32 mouse cellular contexts compared by ENCODE assay signal in the genomic region with DNA sequence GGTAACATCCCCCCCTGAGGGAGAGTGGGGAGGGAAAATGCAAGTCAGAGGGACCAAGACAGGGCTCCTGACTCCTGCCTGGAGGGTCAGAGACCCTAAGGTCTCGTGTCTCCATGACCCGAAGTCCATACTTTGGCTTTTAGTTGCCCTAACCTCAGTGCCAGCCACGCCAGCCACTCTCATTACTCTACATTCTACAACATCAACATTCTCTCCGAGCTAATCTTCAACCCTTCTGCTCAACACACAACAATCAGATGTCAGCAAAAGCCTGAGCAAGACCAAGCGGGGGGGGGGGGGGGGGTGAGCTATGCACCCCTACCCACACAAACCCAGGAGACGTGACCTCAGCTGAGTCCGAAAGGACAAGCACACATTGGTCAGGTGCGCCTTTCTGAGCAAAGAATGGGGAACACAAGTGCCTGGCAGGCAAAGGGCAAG. TPM values are rescaled to one million over a fixed set of nuclear protein-coding genes. Genes with fewer than 3 reads are reported as not detected.
DNase-seq lines count a peak whose midpoint lies in the region; ATAC-seq and TF ChIP-seq lines count a peak whose summit lies in the region.
"Had no signal": no experiment of that assay in that cellular context is flagged by ENCODE, and none has a peak within 500 bp of the region (broad histone marks: within the 10 kb centered on the region; RNA-seq: fewer than 3 reads in every experiment).

No protein-coding gene starts in this region.

- no peak for DNase-seq in limb, embryonic 10.5 days (ENCODE audit: low spot score)
- DNase-seq in kidney, postnatal 25 days = peak; percentile 68 to 89
- no peak for DNase-seq in left cerebral cortex, postnatal 10 days (ENCODE audit: extremely low spot score in 1 of 2, low spot score in 2 of 2)
- no peak for DNase-seq in thymus, postnatal 36 days
- DNase-seq in left cerebral cortex, adult 2 months (ENCODE audit: extremely low spot score in 1 of 2, low spot score in 2 of 2) = no peak
- DNase-seq: cerebellum, adult 11 months; cerebellum, adult 9-10 months; cerebellum, postnatal 36 days; embryo, embryonic 11 days; gastrocnemius, adult 2 months; heart, postnatal 10 days; layer of hippocampus, adult 9-11 months; liver, embryonic 13.5 days; lung, adult 18-20 months; lung, postnatal 4 days; retina, postnatal 1 day; right cerebral cortex, postnatal 14 days had no signal

- no peak overlapping the region for H3K4me2 ChIP-seq in limb, embryonic 15.5 days
- H3K4me2 ChIP-seq in kidney, embryonic 15.5 days = no peak overlapping the region
- H3K4me2 ChIP-seq: embryonic facial prominence, embryonic 12.5 days; heart, embryonic 13.5 days; hindbrain, embryonic 15.5 days; limb, embryonic 13.5 days; liver, embryonic 13.5 days; midbrain, embryonic 13.5 days had no signal

- H3K9ac ChIP-seq in limb, embryonic 15.5 days = no peak overlapping the region
- no peak overlapping the region for H3K9ac ChIP-seq in kidney, embryonic 15.5 days
- H3K9ac ChIP-seq: embryonic facial prominence, embryonic 12.5 days; heart, embryonic 13.5 days; hindbrain, embryonic 15.5 days; limb, embryonic 13.5 days; liver, embryonic 13.5 days; midbrain, embryonic 13.5 days had no signal

- peaks cover 12% of the 10 kb centered on the region; the same call in 1 of the 2 replicates for H3K4me1 ChIP-seq in limb, embryonic 15.5 days
- peaks cover 12% of the 10 kb centered on the region for H3K4me1 ChIP-seq in limb, embryonic 10.5 days
- H3K4me1 ChIP-seq in kidney, embryonic 15.5 days = peaks cover 15% of the 10 kb centered on the region

- intact Hi-C loops in left cerebral cortex, postnatal 10 days (cut with DNase I) = loop anchor here (5.0 kb wide), 1 partner anchor 41 kb away; no protein-coding TSS in a partner anchor
- intact Hi-C loops in left cerebral cortex, adult 2 months (cut with DNase I) = no loop called here

- 81% methylated on average over 8 of the region's 8 CpGs for WGBS in limb, embryonic 15.5 days
- WGBS in limb, embryonic 10.5 days = 82% methylated on average over 8 of the region's 8 CpGs
- 88% methylated on average over 8 of the region's 8 CpGs for WGBS in kidney, embryonic 15.5 days

- peaks cover 2% of the 10 kb centered on the region for H3K36me3 ChIP-seq in limb, embryonic 15.5 days
- H3K36me3 ChIP-seq in limb, embryonic 10.5 days = peaks cover 12% of the 10 kb centered on the region
- H3K36me3 ChIP-seq in kidney, embryonic 15.5 days = peaks cover 12% of the 10 kb centered on the region

- H3K9me3 ChIP-seq in limb, embryonic 15.5 days = no peaks in the 10 kb centered on the region
- no peaks in the 10 kb centered on the region for H3K9me3 ChIP-seq in limb, embryonic 10.5 days (replicated peaks)
- no peaks in the 10 kb centered on the region for H3K9me3 ChIP-seq in kidney, embryonic 15.5 days (replicated peaks)
- H3K9me3 ChIP-seq: embryonic facial prominence, embryonic 12.5 days; heart, embryonic 13.5 days; hindbrain, embryonic 10.5 days; hindbrain, embryonic 15.5 days; limb, embryonic 13.5 days; liver, embryonic 13.5 days; megakaryocyte, embryonic 14.5 days; midbrain, embryonic 13.5 days had no signal

- H3K27ac ChIP-seq in limb, embryonic 15.5 days = no peak overlapping the region
- no peak overlapping the region for H3K27ac ChIP-seq in limb, embryonic 10.5 days
- 0 out of 2 replicates have a peak overlapping the region, but pooled peaks have one; percentile 9 for H3K27ac ChIP-seq in kidney, embryonic 15.5 days
- H3K27ac ChIP-seq in left cerebral cortex, adult 2 months = no peak overlapping the region
- H3K27ac ChIP-seq: embryonic facial prominence, embryonic 12.5 days; gastrocnemius, adult 2 months; heart, embryonic 13.5 days; hindbrain, embryonic 10.5 days; hindbrain, embryonic 15.5 days; limb, embryonic 13.5 days; liver, embryonic 13.5 days; midbrain, embryonic 13.5 days had no signal

- no peak for TF ChIP-seq CTCF in left cerebral cortex, adult 2 months (IDR thresholded peaks at IDR 0.05)

- no peak overlapping the region for H3K4me3 ChIP-seq in limb, embryonic 15.5 days
- no peak overlapping the region for H3K4me3 ChIP-seq in limb, embryonic 10.5 days
- no peak overlapping the region for H3K4me3 ChIP-seq in kidney, embryonic 15.5 days (replicated peaks)
- H3K4me3 ChIP-seq in left cerebral cortex, adult 2 months = no peak overlapping the region
- H3K4me3 ChIP-seq: embryonic facial prominence, embryonic 12.5 days; gastrocnemius, adult 2 months; heart, embryonic 13.5 days; hindbrain, embryonic 10.5 days; hindbrain, embryonic 15.5 days; limb, embryonic 13.5 days; liver, embryonic 13.5 days; megakaryocyte, embryonic 14.5 days; midbrain, embryonic 13.5 days had no signal

- H3K27me3 ChIP-seq in limb, embryonic 15.5 days = no peaks in the 10 kb centered on the region
- H3K27me3 ChIP-seq in limb, embryonic 10.5 days (ENCODE audit: low read depth, poor library complexity, severe bottlenecking) = no peaks in the 10 kb centered on the region
- H3K27me3 ChIP-seq in kidney, embryonic 15.5 days = no peaks in the 10 kb centered on the region
- H3K27me3 ChIP-seq: embryonic facial prominence, embryonic 12.5 days; hindbrain, embryonic 15.5 days; limb, embryonic 13.5 days; midbrain, embryonic 13.5 days had no signal

- ATAC-seq in limb, embryonic 15.5 days (ENCODE audit: insufficient number of reproducible peaks, low FRiP score, low TSS enrichment, low read depth) = 0 out of 2 replicates have a peak, but pooled peaks have one; percentile 37
- ATAC-seq in kidney, embryonic 15.5 days (replicated peaks; ENCODE audit: low FRiP score) = 0 out of 2 replicates have a peak, but pooled peaks have one; percentile 30
- ATAC-seq: forebrain, embryonic 14.5 days; lung, postnatal 0 days; midbrain, embryonic 13.5 days had no signal

RNA-seq across cellular contexts. Expression of gene Tsfm, which starts 2.7 kb away (rescaled TPM):
- polyA plus RNA-seq in limb, embryonic 15.5 days (2015; fragmentation: Nextera tagmentation; extraction: Ambion mirVana) = 69.6 and 71.6 TPM in 2 replicates
- polyA plus RNA-seq in limb, embryonic 10.5 days (2016; fragmentation: Nextera tagmentation; extraction: Ambion mirVana) = 109 and 114 TPM in 2 replicates
- polyA plus RNA-seq in kidney, embryonic 15.5 days (2015; fragmentation: Nextera tagmentation; extraction: Ambion mirVana) = 96.4 and 99.7 TPM in 2 replicates
- total RNA-seq in left cerebral cortex, postnatal 10 days (2021) = 10 to 100 TPM; 28.6 to 31.0 TPM
- total RNA-seq in left cerebral cortex, adult 2 months (2021) = 10 to 100 TPM; 30.2 to 30.7 TPM

RNA-seq across cellular contexts. Expression of gene Mettl1, which starts 7.9 kb away (rescaled TPM):
- polyA plus RNA-seq in limb, embryonic 15.5 days (2015; fragmentation: Nextera tagmentation; extraction: Ambion mirVana) = 58.6 and 61.8 TPM in 2 replicates
- 60.2 and 64.6 TPM in 2 replicates for polyA plus RNA-seq in limb, embryonic 10.5 days (2016; fragmentation: Nextera tagmentation; extraction: Ambion mirVana)
- polyA plus RNA-seq in kidney, embryonic 15.5 days (2015; fragmentation: Nextera tagmentation; extraction: Ambion mirVana) = 59.4 and 67.4 TPM in 2 replicates
- 10 to 100 TPM; 10.7 to 12.4 TPM for total RNA-seq in left cerebral cortex, postnatal 10 days (2021)
- total RNA-seq in left cerebral cortex, adult 2 months (2021) = 10 to 100 TPM; 10.1 to 12.3 TPM

RNA-seq across cellular contexts. Expression of gene Eef1akmt3, which starts 8.0 kb away (rescaled TPM):
- polyA plus RNA-seq in limb, embryonic 15.5 days (2015; fragmentation: Nextera tagmentation; extraction: Ambion mirVana) = 1.9 and 2.0 TPM in 2 replicates
- polyA plus RNA-seq in limb, embryonic 10.5 days (2016; fragmentation: Nextera tagmentation; extraction: Ambion mirVana) = 0.33 and 0.34 TPM in 2 replicates
- polyA plus RNA-seq in kidney, embryonic 15.5 days (2015; fragmentation: Nextera tagmentation; extraction: Ambion mirVana) = 0.93 and 1.00 TPM in 2 replicates
- total RNA-seq in left cerebral cortex, postnatal 10 days (2021) = under 1 TPM; 0.28 to 0.49 TPM
- under 1 TPM in 1 of 2 experiments, not detected in 1; 0.21 TPM for total RNA-seq in left cerebral cortex, adult 2 months (2021)
- total RNA-seq: heart, adult 8-10 months; monocyte, adult 5-6 weeks had no signal
- polyA plus RNA-seq: thymus, postnatal 0 days had no signal

RNA-seq across cellular contexts. Expression of gene Cyp27b1, which starts 14.7 kb away (rescaled TPM):
- polyA plus RNA-seq in limb, embryonic 15.5 days (2015; fragmentation: Nextera tagmentation; extraction: Ambion mirVana) = 0.12 and 0.32 TPM in 2 replicates
- 0.11 and 0.24 TPM in 2 replicates for polyA plus RNA-seq in limb, embryonic 10.5 days (2016; fragmentation: Nextera tagmentation; extraction: Ambion mirVana)
- polyA plus RNA-seq in kidney, embryonic 15.5 days (2015; fragmentation: Nextera tagmentation; extraction: Ambion mirVana) = 9.9 and 12.3 TPM in 2 replicates
- under 1 TPM; 0.36 to 0.49 TPM for total RNA-seq in left cerebral cortex, postnatal 10 days (2021)
- total RNA-seq in left cerebral cortex, adult 2 months (2021) = under 1 TPM; 0.36 to 0.77 TPM
- total RNA-seq: monocyte, adult 5-6 weeks had no signal
- polyA plus RNA-seq: liver, embryonic 13.5 days; neural tube, embryonic 14.5 days had no signal

RNA-seq across cellular contexts. Expression of gene March9, which starts 26.7 kb away (rescaled TPM):
- 1.2 and 1.7 TPM in 2 replicates for polyA plus RNA-seq in limb, embryonic 15.5 days (2015; fragmentation: Nextera tagmentation; extraction: Ambion mirVana)
- polyA plus RNA-seq in limb, embryonic 10.5 days (2016; fragmentation: Nextera tagmentation; extraction: Ambion mirVana) = 0.33 and 0.79 TPM in 2 replicates
- 1.1 and 1.4 TPM in 2 replicates for polyA plus RNA-seq in kidney, embryonic 15.5 days (2015; fragmentation: Nextera tagmentation; extraction: Ambion mirVana)
- total RNA-seq in left cerebral cortex, postnatal 10 days (2021) = 10 to 100 TPM; 49.6 to 49.8 TPM
- total RNA-seq in left cerebral cortex, adult 2 months (2021) = 10 to 100 TPM; 18.1 to 22.5 TPM
- total RNA-seq: monocyte, adult 5-6 weeks had no signal

Comparison
In these comparisons a context has a peak if more than half of its experiments do, and no peak if none do; other contexts are left out.
1. DNase-seq: peak in kidney, postnatal 25 days (2 of 2); none in limb, embryonic 10.5 days (single experiment), left cerebral cortex, postnatal 10 days (0 of 2), thymus, postnatal 36 days (0 of 2) and left cerebral cortex, adult 2 months (0 of 2).